Mouse (Mus musculus): ENCODE measurements around the gene Ppp5c.

The Ppp5c gene

DNA sequence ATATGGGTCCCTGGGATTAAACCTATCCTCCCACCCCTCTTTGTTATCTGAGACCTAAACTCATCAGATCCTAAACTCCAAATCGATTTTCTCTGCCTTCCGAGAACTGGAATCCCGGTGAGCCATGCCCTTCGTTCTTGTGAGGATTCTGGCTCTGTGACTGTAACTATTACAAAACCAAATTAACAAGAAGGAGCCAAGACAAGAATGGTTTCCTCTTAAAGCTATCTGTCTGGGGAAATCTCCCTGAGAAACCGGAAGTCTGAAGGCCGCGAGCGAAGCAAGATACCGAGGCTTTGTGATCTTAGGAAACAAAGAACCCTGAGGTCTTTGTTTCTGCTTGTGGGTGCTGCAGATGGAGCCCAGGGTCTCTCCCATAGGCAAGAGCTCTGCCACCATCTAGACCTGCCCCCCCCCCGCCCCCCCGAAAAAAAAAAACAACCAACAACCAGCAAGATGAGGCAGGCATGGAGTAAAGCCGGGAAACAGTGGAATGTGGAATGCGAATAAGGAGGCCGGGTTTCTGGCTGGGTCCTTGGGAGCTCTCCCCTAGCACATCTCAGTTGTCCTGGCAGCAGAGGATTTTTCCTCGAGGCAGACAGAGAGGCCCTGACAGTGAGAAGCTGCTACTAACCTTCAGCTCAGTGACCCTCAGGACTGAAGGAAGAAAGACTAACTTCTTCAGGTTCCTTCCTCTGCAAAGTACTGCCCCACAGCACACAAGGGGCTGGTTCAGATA is 37.5 kb downstream of the Ppp5c start:
- no peak for ATAC-seq (ENCODE audit: insufficient number of reproducible peaks, low FRiP score, low TSS enrichment)

DNA sequence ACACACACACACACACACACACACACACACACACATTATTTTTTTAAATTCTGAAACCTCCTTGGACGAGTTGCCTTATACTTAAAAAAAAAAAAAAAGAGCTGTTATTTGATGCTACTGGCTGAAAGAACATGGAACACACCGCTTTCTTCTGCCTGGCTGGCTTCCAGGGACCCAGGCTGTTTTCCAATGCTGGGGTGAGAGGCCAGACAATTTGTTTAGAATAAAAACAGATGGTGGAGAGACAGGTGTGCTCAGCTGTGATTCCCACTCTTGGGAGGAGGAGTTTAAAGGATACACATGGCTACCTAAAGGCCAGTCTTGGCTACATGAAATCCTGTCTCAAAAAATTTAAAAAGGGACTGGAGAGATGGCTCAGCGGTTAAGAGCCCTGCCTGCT is 39.3 kb downstream of the Ppp5c start:
- no peak for ATAC-seq (ENCODE audit: insufficient number of reproducible peaks, low FRiP score, low TSS enrichment)

DNA sequence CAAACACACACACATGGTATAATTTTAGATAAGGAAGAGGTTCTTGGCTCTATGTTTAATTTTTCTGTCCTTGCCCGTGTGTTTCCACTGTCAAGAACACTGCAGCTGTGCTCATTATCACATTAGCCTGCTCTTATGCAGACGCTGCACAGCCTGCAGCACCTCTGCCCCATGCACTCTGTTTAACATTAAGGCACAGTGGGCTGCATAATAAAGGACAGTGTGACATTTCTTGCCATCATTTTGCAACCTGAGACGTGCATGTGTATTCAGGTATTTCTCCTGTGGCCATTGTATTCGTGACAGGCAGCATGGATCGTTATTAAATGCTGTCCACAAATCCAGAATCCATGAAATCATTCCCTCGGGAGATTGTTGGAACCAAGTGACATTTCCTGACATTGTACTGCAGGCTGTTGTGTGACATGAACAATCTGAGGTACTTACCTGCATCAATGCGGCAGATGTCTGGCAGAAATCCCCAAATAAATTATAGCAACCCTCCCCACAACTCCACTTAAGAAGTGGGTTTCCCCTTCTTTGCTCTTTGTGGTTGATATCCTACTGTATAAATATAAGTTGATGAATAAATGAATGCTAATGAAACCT is 40.1 kb downstream of the Ppp5c start:
- ATAC-seq (ENCODE audit: insufficient number of reproducible peaks, low FRiP score, low TSS enrichment): no peak

DNA sequence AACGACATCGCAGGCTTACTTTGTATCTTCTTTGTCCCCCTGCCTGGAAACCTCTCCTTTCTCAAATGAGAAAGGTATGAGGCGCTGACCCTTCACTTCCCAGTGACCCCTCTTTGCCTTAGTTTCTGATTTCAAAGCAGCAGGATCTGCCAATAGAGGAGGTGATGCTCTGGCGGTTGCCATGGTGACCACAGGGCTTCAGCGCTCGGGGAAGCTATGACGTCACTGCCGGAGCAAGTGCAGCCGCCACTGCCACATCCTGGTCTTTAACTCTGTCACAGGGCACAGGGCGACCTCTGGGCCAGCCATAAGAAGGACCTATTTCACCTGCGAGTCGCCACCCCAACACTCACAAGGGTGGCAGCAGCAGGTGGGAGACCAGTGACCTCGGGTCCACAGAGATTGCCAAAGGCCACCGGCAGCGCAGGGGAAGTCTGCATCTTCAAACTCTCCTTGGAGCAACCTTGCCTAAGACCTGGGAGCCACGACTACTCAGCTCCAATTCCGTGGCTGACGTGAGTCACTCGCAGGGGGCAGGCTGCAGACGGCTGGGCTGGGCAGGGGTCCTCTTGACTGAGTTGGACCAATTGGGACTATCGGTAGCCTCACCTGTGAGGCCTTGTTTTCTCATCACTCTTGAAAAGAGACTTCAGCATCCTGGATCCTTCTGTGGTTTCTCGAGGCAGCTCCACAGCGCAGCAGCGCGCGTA is 44.7 kb downstream of the Ppp5c start, which contains the start of gene Gm42372:
Gene Gm42372 (plus strand): TSS at position 228 of the 710 bp plus-strand sequence.
- ATAC-seq (ENCODE audit: insufficient number of reproducible peaks, low FRiP score, low TSS enrichment): peak; percentile 82

DNA sequence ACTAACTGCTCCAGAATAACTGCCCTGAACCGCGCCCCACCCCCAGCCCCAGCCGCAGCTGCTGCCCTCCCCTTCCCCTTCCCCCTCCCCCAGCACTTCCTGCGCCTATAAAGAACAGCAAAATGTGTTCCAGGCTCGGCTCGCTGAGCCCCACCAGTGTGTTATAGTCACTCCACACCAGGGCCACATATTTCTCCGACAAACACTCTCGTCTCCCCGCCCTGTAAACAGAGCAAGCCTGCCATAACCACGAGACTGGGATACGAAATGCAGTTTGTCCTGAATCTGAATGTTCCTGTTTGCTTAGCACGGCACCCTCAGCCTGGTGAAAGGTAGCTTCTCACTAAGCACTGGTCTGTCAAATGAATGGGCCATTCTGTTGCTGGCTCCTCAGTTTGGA is 47.4 kb downstream of the Ppp5c start:
- no peak for ATAC-seq (ENCODE audit: insufficient number of reproducible peaks, low FRiP score, low TSS enrichment)

DNA sequence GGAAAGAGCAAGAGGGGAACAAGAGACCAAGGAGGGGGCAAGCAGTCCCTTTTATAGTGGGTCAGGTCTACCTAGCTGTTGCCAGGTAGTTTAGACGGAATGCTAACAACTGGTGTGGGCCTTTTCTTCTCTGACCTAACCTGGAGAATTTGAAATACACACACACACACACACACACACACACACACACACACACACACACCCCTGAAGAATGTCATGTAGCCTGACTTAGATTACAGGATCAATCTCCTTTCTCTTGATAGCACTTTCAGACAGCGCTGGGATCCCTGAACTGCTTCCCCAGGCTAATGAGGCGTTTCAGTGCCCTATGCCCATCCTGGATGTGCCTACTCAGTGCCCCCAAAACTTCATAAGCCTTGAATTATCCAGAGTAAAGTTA is 49.1 kb downstream of the Ppp5c start:
- ATAC-seq (ENCODE audit: insufficient number of reproducible peaks, low FRiP score, low TSS enrichment): no peak

DNA sequence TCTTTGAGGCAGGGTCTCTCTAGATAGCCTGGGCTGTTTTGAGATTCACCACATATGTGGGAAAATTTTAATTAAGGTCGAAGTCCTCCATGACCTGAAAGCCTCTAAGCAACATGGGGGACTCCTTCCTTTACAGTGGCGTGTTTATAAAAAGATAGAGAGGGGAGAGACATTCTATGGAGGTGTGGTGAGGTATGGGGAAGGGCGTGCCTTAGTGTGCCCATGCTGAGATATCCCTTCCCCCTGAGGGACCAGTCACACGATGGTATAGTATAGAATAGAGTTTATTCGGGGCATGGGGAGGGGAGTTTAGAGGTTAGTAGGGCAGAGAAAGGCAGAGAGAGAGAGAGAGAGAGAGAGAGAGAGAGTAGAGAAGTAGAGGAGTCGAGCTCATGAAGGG is 49.6 kb downstream of the Ppp5c start:
- no peak for ATAC-seq (ENCODE audit: insufficient number of reproducible peaks, low FRiP score, low TSS enrichment)

DNA sequence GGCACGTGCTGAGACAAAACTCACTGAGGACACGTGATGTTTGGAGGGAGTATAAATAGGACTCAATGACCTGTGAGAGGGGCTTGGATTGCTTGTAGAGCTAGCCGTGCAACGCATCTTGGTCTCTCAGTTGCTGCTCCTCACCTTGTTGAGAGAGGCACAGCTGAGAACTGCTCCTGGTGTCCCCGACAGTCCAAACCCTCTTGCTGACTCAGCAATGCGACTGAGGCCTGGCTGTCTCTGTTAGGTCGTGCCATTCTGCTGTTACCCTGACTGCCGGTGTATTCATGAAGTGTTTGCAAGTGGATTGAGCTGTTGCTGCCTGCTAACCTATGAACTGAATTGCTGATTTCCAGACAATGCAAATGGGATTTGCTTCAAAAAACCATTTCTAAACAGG is 51.4 kb downstream of the Ppp5c start:
- no peak for ATAC-seq (ENCODE audit: insufficient number of reproducible peaks, low FRiP score, low TSS enrichment)

DNA sequence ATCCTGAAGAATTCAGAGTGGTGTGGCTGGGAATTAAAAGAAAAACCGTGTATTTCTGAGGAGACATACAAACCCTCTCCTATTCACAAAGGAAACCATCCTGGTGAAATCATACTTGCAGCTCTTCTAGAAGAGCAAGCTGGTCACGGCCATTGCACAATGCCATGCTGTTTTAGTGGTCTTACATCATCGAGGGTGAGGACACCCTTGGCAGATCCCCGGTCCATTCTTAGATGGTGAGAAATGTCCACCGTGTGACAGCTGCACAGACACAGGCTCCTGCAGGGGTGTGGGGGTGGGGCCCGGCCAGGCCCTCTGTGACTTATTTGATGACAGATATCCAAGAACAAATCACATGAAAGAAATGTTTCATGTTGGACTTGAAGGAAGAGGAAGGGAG is 53.7 kb downstream of the Ppp5c start:
- no peak for ATAC-seq (ENCODE audit: insufficient number of reproducible peaks, low FRiP score, low TSS enrichment)

DNA sequence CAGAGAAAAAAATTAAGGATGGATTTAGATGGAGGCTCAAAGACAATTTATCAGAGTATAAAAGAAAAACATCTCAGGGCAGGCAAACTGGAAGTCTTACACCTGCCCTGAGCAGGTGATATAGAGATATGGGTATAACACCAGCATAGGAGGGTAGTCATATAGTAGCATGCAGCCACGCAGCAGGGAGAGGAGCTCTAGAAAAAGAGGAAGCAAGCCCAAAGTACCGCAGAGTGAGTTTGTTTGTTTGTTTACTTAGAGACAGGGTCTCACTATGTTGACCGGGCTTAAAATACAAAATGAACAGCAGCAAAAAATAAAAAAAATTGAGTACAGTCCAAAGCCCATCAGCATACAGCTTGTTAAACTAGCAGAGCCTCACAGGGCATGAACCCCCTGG is 56.6 kb downstream of the Ppp5c start:
- no peak for ATAC-seq (ENCODE audit: insufficient number of reproducible peaks, low FRiP score, low TSS enrichment)

DNA sequence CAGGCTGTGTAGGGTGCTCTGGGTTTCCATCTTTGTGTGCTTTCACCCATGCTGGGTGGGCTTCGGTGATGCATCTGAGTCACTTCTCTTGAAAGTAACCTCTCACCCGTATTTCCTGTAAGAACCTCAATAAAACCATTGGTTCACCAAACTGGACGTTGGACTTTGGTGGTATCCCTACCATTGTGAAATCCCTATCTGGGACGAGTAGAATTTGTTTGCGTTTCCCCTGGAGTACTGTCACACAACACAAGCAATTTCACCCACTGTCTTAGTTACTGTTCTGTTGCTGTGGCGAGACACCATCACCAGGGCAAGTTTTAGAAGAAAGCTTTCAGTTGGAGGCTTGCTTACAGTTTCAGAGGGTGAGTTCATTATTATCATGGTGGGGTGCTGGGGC is 59.3 kb downstream of the Ppp5c start:
- no peak for ATAC-seq (ENCODE audit: insufficient number of reproducible peaks, low FRiP score, low TSS enrichment)

DNA sequence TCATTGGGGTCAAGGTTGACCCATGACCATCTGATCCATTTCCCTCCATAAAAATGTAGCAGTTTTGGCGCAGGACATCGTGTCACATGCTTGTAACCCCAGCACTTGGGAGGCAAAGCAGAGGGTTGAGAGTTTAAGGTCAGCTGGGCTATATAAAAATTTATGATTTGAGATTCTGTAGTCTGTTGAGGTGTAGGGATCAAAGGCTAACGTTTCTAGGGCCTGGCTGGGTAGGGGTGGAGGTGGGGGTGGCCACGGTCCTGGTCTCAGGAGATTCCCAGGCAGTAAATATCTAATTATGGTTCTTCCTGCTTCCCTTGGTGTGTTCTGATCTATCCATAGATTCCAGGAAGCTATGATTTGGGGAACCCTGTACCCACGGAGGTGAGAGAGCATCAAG is 66.0 kb downstream of the Ppp5c start:
- ATAC-seq (ENCODE audit: insufficient number of reproducible peaks, low FRiP score, low TSS enrichment): no peak

DNA sequence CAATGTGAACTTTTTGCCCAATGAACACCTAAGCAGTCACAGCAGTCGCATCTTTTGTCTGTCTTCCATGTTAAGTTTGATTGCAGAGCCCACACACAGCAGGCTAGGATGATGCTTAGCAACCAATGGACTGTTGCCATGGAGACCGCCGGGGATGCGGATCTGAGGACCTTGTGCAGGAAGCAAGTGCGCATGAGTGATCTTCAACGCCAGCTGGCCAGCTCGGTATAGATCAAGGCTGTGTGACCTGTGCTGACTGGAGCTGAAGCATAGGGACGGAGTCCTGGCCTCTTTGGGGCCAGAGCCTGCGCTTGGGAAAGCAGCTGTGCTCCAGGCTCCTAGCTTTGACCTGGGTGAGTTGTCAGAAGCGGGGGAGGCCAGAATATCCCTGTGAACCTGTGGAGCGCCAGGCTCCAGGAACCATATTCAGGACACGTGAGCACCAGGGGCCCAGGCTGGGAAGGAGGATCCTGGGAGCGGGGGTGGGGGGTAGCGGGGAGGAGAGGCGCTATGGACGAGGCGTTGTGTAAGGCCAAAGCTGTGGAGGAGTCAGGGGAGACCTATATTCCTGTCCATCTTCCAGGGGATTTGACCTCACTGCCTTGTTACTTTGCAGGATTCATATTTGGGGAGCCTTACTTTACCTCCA is 68.1 kb downstream of the Ppp5c start, which contains the start of gene Pnmal1:
Gene Pnmal1 (plus strand): TSS at position 141 of the 649 bp plus-strand sequence.
- peak; percentile 92 for ATAC-seq (ENCODE audit: insufficient number of reproducible peaks, low FRiP score, low TSS enrichment)

DNA sequence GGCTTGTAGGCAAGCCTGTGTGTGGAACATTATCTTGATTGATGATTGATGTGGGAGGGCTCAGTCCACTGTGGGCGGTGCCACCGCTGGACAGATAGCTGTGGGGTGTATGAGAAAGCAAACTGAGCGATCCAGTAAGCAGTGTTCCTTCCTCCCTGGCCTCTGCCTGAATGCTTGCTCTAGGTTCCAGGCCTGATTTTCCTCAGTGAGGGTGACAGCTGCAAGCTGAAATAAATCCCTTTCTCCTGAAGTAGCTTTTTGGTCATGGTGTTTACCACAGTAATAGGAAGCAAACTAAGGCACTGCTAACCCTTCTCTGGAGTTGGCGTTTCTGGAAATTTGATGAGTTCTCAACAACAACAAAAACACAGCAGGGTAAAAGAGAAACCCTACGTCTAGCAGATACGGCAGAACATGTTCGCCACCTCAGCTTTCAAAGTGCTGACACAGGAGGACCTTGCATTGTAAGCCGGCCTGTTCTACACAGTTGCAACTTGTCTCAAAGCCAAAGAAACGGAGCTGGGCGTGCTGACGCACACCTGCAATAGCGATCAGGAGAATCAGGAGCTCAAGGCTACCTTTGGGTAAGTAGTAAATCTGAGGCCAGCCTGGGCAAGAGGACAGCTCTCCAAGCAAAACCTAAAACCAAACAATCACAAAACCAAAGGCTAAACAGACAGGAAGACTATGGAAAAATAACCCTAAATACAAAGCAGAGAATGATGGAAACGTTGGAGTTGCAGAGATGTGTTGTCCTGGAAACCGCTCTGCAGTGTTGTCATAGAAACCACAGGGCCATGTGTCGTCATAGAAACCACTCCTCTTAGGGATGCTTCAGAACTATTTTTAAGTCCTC is 71.1 kb downstream of the Ppp5c start:
- ATAC-seq (ENCODE audit: insufficient number of reproducible peaks, low FRiP score, low TSS enrichment): no peak

DNA sequence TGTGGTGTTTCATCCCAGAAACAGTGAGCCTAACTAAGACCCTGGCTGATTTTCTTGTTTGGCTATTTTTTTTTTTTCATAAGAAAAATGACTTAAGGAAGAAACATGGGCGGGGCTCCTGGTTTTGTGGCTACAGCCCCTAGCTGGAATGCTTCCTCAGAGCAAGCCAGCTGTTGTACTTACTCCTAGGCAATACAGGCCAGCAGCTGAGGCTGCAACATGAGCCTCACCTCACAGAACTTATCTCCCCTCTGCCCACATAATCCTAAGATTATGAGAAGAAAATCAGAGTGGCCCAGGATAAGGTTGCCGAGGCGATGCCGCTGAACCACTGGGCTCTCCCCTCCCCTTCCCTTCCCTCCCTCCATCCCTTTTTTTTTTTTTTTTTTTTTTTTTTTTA is 72.0 kb downstream of the Ppp5c start:
- ATAC-seq (ENCODE audit: insufficient number of reproducible peaks, low FRiP score, low TSS enrichment): no peak

Measured in cerebellum, adult (tissue).